Mouse (Mus musculus) urinary bladder, adult 18-20 months (tissue): ENCODE data around the gene Fam240a.

Experiments used
- DNase-seq, 2 experiments: peaks; one replicate each; pipeline ENCODE4 v3.0.0; 2022; ENCODE audit warnings: low spot score in 2 of 2, mixed read lengths in 2 of 2

The Fam240a gene

GRCm38 (mm10) chr9:110893429-110893828 is 23.2 kb downstream of the Fam240a start:
- DNase-seq, result no peak

GRCm38 (mm10) chr9:110892552-110892951 is 24.1 kb downstream of the Fam240a start:
- no peak for DNase-seq

- DNase-seq, result no peak
These were observed 25.4 kb downstream of the Fam240a start for GRCm38 (mm10) chr9:110891077-110891828.

- DNase-seq, result no peak
These were observed 26.5 kb downstream of the Fam240a start for GRCm38 (mm10) chr9:110890026-110890783.

- no peak for DNase-seq
These were observed 27.7 kb downstream of the Fam240a start for GRCm38 (mm10) chr9:110888935-110889334.

GRCm38 (mm10) chr9:110887388-110888303 is 29.0 kb downstream of the Fam240a start:
- no peak for DNase-seq

- no peak for DNase-seq
These were observed 34.7 kb downstream of the Fam240a start for GRCm38 (mm10) chr9:110881953-110882352.

GRCm38 (mm10) chr9:110880772-110881171 is 35.9 kb downstream of the Fam240a start:
- peak; percentile 57 to 76 for DNase-seq

- peak; percentile 74 to 78 for DNase-seq
These were observed 36.6 kb downstream of the Fam240a start, which contains the start of gene Tmie for GRCm38 (mm10) chr9:110879998-110880561. TSS of gene Tmie (minus strand) at chr9:110880113.

GRCm38 (mm10) chr9:110879191-110879920 is 37.3 kb downstream of the Fam240a start, which contains the start of gene Als2cl:
TSS of gene Als2cl (plus strand) at chr9:110879870.
- DNase-seq, result no peak

- peak in 1 of 2 experiments; percentile 56 for DNase-seq
These were observed 38.8 kb downstream of the Fam240a start for GRCm38 (mm10) chr9:110877888-110878287.

GRCm38 (mm10) chr9:110877353-110877752 is 39.3 kb downstream of the Fam240a start:
- no peak for DNase-seq

- no peak for DNase-seq
These were observed 41.4 kb downstream of the Fam240a start for GRCm38 (mm10) chr9:110875288-110875695.

- DNase-seq, result no peak
These were observed 41.9 kb downstream of the Fam240a start for GRCm38 (mm10) chr9:110874660-110875191.

GRCm38 (mm10) chr9:110873681-110874659 is 42.7 kb downstream of the Fam240a start:
- DNase-seq, result no peak

GRCm38 (mm10) chr9:110871030-110871429 is 45.6 kb downstream of the Fam240a start:
- DNase-seq, result no peak
